Mouse (Mus musculus) small intestine, adult 2 months (tissue): ENCODE measurements around the gene Endod1.

Source experiments
- CTCF ChIP-seq: fragments of 200-500 bp; IDR thresholded peaks from 2 replicates; pipeline ENCODE4 v1.5.1; 2012; ENCODE audit warnings: low read depth, mild to moderate bottlenecking, control low read depth, inconsistent platforms, low read length, moderate library complexity, mixed read lengths; ENCODE audit not compliant: insufficient replicate concordance, insufficient read length; ENCODE audit errors: extremely low read depth
- POLR2A ChIP-seq: fragments of 200-500 bp; IDR thresholded peaks from 2 replicates; pipeline ENCODE4 v1.6.1; 2012; ENCODE audit warnings: low read depth, mild to moderate bottlenecking, control low read depth, inconsistent platforms, low read length, moderate library complexity

DNA sequence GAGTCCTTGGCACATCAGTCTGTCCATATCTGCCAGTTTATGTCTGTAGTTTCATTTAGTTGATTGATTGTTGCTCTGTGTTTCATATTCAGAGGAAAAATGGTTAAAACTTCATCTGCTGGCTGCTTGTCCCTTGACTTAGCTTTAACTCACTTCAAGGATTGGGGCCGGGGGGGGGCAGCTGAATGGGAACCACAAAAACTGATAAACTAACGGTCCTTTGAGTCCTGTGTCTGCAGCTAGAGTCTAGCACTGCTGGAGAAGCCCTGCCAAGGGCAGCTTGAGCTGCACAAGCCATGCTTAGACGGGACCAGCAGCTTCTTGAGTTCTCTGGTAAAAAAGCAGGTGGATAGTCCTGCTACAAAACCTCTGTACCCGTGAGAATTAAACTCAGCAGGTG, 26.7 kb upstream of the Endod1 start:
- TF ChIP-seq CTCF (no peak), POLR2A (no peak)
